Mouse (Mus musculus) C2C12 (cell line): ENCODE results near the gene Atxn1. TPM values are rescaled to one million over a fixed set of nuclear protein-coding genes. Genes with fewer than 3 reads are reported as not detected.

Source experiments
- H3K27me3 ChIP-seq: one replicate; pipeline ENCODE4 v1.6.1; 2011; ENCODE audit not compliant: control insufficient read depth, insufficient read depth, insufficient read length
- H3K36me3 ChIP-seq: one replicate; pipeline ENCODE4 v1.6.1; 2011; ENCODE audit not compliant: control insufficient read depth, insufficient read depth
- H3K4me3 ChIP-seq: one replicate; pipeline ENCODE4 v1.5.1; 2011; ENCODE audit warnings: mild to moderate bottlenecking, control low read depth; ENCODE audit not compliant: poor library complexity, insufficient read depth, severe bottlenecking
- H3K79me2 ChIP-seq: one replicate; pipeline ENCODE4 v1.6.1; 2011; ENCODE audit not compliant: control insufficient read depth, insufficient read depth
- H3K79me3 ChIP-seq: one replicate; pipeline ENCODE4 v1.6.1; 2011; ENCODE audit warnings: low read depth, control low read depth
- H3ac ChIP-seq: one replicate; pipeline ENCODE3; 2011; ENCODE audit warnings: low read depth; ENCODE audit not compliant: control insufficient read depth, insufficient read length
- CEBPB ChIP-seq: IDR thresholded peaks from one replicate; pipeline ENCODE4 v1.6.1; 2011; ENCODE audit warnings: low read depth, mild to moderate bottlenecking, control low read depth, moderate library complexity
- CTCF ChIP-seq: IDR thresholded peaks from one replicate; pipeline ENCODE4 v1.5.1; 2011; ENCODE audit not compliant: control insufficient read depth, insufficient read depth, insufficient read length
- FOSL1 ChIP-seq: IDR thresholded peaks from one replicate; pipeline ENCODE4 v1.8.0; 2011; ENCODE audit warnings: mild to moderate bottlenecking, low read length; ENCODE audit not compliant: poor library complexity, insufficient read depth, severe bottlenecking
- MAX ChIP-seq: IDR thresholded peaks from one replicate; pipeline ENCODE4 v1.6.1; 2011; ENCODE audit warnings: mild to moderate bottlenecking, control low read depth
- MYOD1 ChIP-seq: IDR thresholded peaks from one replicate; pipeline ENCODE4 v1.6.1; 2011; ENCODE audit warnings: low read depth; ENCODE audit not compliant: control insufficient read depth, insufficient read length
- MYOG ChIP-seq: IDR thresholded peaks from one replicate; pipeline ENCODE4 v1.6.1; 2011; ENCODE audit not compliant: control insufficient read depth, insufficient read length; ENCODE audit errors: extremely low read depth
- USF1 ChIP-seq: IDR thresholded peaks from one replicate; pipeline ENCODE4 v1.6.1; 2011; ENCODE audit warnings: low read depth, mild to moderate bottlenecking, control low read depth, moderate library complexity
- polyA plus RNA-seq: library from polyadenylated mRNA; unstranded; fragments of >200 nt; fragmentation: generic; extraction: Trizol; gene quantifications from one replicate; pipeline ENCODE4 v1.2.1, GENCODE M21; 2012; ENCODE audit warnings: missing spikeins

The Atxn1 gene
- polyA plus RNA-seq, 1 experiment, result 3.0 TPM

- TF ChIP-seq CEBPB (no peak), MYOG (no peak)
- H3K79me3 ChIP-seq, result peaks cover 9% of the 10 kb centered on the region
- no peaks in the 10 kb centered on the region for H3K27me3 ChIP-seq
- H3ac ChIP-seq, result no peak overlapping the region
- no peaks in the 10 kb centered on the region for H3K36me3 ChIP-seq
- peaks cover 22% of the 10 kb centered on the region for H3K79me2 ChIP-seq
- H3K4me3 ChIP-seq, result no peak overlapping the region
Observed at GRCm38 (mm10) chr13:45861098-45861580, 103.7 kb downstream of the Atxn1 start.

- H3K36me3 ChIP-seq, result no peaks in the 10 kb centered on the region
- TF ChIP-seq USF1 (no peak), CEBPB (no peak), FOSL1 (no peak), MYOG (no peak), CTCF (no peak), MAX (no peak), MYOD1 (no peak)
- H3ac ChIP-seq, result no peak overlapping the region
- H3K27me3 ChIP-seq, result no peaks in the 10 kb centered on the region
- H3K4me3 ChIP-seq, result no peak overlapping the region
- H3K79me2 ChIP-seq, result peaks cover 30% of the 10 kb centered on the region
- H3K79me3 ChIP-seq, result peaks cover 12% of the 10 kb centered on the region
Observed at GRCm38 (mm10) chr13:45859081-45859709, 105.6 kb downstream of the Atxn1 start.

DNA sequence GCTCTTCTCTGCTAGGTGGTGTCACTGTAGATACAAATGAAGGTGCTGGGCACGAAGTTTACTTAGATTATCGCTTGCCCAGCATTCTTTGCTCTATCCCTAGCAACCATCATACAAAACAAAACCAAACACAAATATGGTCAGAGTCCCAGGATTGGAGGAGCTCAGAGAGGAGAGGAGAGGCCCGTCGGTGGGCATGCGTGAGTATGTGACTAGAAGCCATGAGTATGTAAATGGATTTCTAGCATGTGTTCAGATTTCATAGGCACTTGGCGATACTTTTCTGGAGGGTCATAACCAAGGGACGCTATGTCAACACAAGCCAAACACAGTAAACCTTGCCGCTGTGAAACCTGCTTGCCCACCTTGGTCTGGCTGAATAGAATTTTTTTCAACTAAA is 107.4 kb downstream of the Atxn1 start:
- Histone ChIP-seq H3ac (no peak overlapping the region), H3K27me3 (no peaks in the 10 kb centered on the region), H3K4me3 (no peak overlapping the region), H3K79me2 (peaks cover 30% of the 10 kb centered on the region), H3K36me3 (no peaks in the 10 kb centered on the region), H3K79me3 (peaks cover 12% of the 10 kb centered on the region)
- TF ChIP-seq CEBPB (no peak), FOSL1 (no peak), MYOD1 (no peak), MYOG (no peak), MAX (no peak), CTCF (no peak), USF1 (no peak)

GRCm38 (mm10) chr13:45854531-45854930 is 110.3 kb downstream of the Atxn1 start:
- Histone ChIP-seq H3ac (no peak overlapping the region), H3K4me3 (no peak overlapping the region), H3K79me3 (peaks cover 6% of the 10 kb centered on the region), H3K36me3 (no peaks in the 10 kb centered on the region), H3K27me3 (no peaks in the 10 kb centered on the region), H3K79me2 (peaks cover 30% of the 10 kb centered on the region)
- TF ChIP-seq CTCF, result no peak
- no peak for TF ChIP-seq MAX
- no peak for TF ChIP-seq FOSL1
- no peak for TF ChIP-seq MYOD1
- TF ChIP-seq MYOG, result no peak
- TF ChIP-seq CEBPB, result no peak
- no peak for TF ChIP-seq USF1

DNA sequence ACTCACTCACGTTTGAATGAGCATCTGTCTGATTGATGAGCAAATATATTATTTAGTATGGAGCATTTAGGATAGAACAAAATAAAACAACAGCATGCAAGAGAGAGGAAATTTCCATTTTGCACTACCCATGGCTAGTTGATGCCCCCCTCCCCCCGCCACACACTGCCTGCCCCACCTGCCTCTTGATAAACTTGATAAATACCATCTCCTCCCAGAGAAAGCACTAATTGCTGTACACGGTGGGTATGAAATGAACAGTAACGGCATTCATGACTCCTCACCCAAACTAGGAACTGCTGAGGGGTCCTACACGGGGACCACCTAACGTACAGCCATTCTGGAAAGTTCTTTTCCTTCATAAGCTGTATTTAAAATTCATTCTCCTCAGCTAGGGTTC is 111.1 kb downstream of the Atxn1 start:
- Histone ChIP-seq H3K4me3 (no peak overlapping the region), H3K79me3 (peaks cover 6% of the 10 kb centered on the region), H3K36me3 (no peaks in the 10 kb centered on the region), H3ac (no peak overlapping the region), H3K79me2 (peaks cover 24% of the 10 kb centered on the region), H3K27me3 (no peaks in the 10 kb centered on the region)
- TF ChIP-seq CEBPB (no peak), MYOD1 (no peak), USF1 (no peak), CTCF (no peak), FOSL1 (no peak), MYOG (no peak), MAX (no peak)

GRCm38 (mm10) chr13:45852288-45852687 is 112.5 kb downstream of the Atxn1 start:
- Histone ChIP-seq H3K36me3 (no peaks in the 10 kb centered on the region), H3K27me3 (no peaks in the 10 kb centered on the region), H3K79me2 (peaks cover 12% of the 10 kb centered on the region), H3K79me3 (peaks cover 4% of the 10 kb centered on the region), H3K4me3 (no peak overlapping the region), H3ac (no peak overlapping the region)
- TF ChIP-seq CEBPB (no peak), CTCF (no peak)

GRCm38 (mm10) chr13:45851746-45852145 is 113.1 kb downstream of the Atxn1 start:
- Histone ChIP-seq H3K27me3 (no peaks in the 10 kb centered on the region), H3K79me2 (peaks cover 9% of the 10 kb centered on the region), H3ac (no peak overlapping the region), H3K79me3 (peaks cover 4% of the 10 kb centered on the region), H3K36me3 (no peaks in the 10 kb centered on the region), H3K4me3 (no peak overlapping the region)
- TF ChIP-seq CEBPB, result no peak
- TF ChIP-seq FOSL1, result no peak
- TF ChIP-seq MAX, result no peak
- no peak for TF ChIP-seq MYOG
- TF ChIP-seq USF1, result no peak
- TF ChIP-seq CTCF, result no peak
- TF ChIP-seq MYOD1, result no peak
